Mouse (Mus musculus): Measurements from ENCODE around the gene Obox5.
"Not testable (repeated sequence)": the region's sequence is repeated elsewhere in the genome, so short reads cannot be mapped to it uniquely, and the experiment has no call there.

Obox5 gene

GRCm38 (mm10) chr7:15749831-15750230 is at the start of gene Obox5:
Gene Obox5 (plus strand): TSS chr7:15750131.
- DNase-seq = not testable (repeated sequence)

GRCm38 (mm10) chr7:15749296-15749695 is 635 bp upstream of the Obox5 start:
- not testable (repeated sequence) for DNase-seq
